Mouse (Mus musculus) forebrain, embryonic 11.5 days (tissue): ENCODE measurements around the gene Acox3. TPM values are rescaled to one million over a fixed set of nuclear protein-coding genes. Genes with fewer than 3 reads are reported as not detected.

ENCODE experiments used
- ATAC-seq: fragments of 200-750 bp; cut with Nextera tagmentation; replicated peaks from 2 replicates; pipeline ENCODE4 v1.8.0; 2017; ENCODE audit warnings: moderate TSS enrichment; ENCODE audit not compliant: low FRiP score
- DNase-seq: peaks from one replicate; pipeline ENCODE4 v3.0.0-alpha.2; 2017; ENCODE audit warnings: low spot score
- H3K27ac ChIP-seq: fragments of 300-500 bp; sonication (generic); 2 replicates; pipeline ENCODE4 v1.5.1; 2014; ENCODE audit warnings: low read depth, low read length
- H3K27me3 ChIP-seq: fragments of 300-500 bp; sonication (generic); 2 replicates; pipeline ENCODE4 v1.6.1; 2014; ENCODE audit warnings: mild to moderate bottlenecking, low read length, mixed read lengths; ENCODE audit not compliant: control insufficient read depth, insufficient read depth
- H3K36me3 ChIP-seq: fragments of 300-500 bp; sonication (generic); 2 replicates; pipeline ENCODE4 v1.6.1; 2014; ENCODE audit warnings: mild to moderate bottlenecking, low read length, moderate library complexity, mixed read lengths; ENCODE audit not compliant: control insufficient read depth, insufficient read depth
- H3K4me1 ChIP-seq: fragments of 300-500 bp; sonication (generic); replicated peaks from 2 replicates; pipeline ENCODE4 v1.6.1; 2014; ENCODE audit warnings: low read length, mixed read lengths; ENCODE audit not compliant: control insufficient read depth, insufficient read depth
- H3K4me2 ChIP-seq: fragments of 300-500 bp; sonication (generic); 2 replicates; pipeline ENCODE4 v1.6.1; 2014; ENCODE audit warnings: low read depth, mild to moderate bottlenecking, low read length, moderate library complexity, mixed read lengths; ENCODE audit not compliant: severe bottlenecking
- H3K4me3 ChIP-seq: fragments of 300-500 bp; sonication (generic); 2 replicates; pipeline ENCODE4 v1.5.1; 2014; ENCODE audit warnings: low read depth, low read length
- H3K9ac ChIP-seq: fragments of 300-500 bp; sonication (generic); 2 replicates; pipeline ENCODE4 v1.6.1; 2014; ENCODE audit warnings: low read length
- H3K9me3 ChIP-seq: fragments of 300-500 bp; sonication (generic); 2 replicates; pipeline ENCODE4 v1.6.1; 2016; ENCODE audit warnings: low read length, mixed read lengths; ENCODE audit not compliant: control insufficient read depth
- WGBS: fragments of 180-500 bp; shearing (Covaris S2); extraction: QIAGEN DNeasy Blood & Tissue Kit; methylation state at CpG from one replicate; pipeline ENCODE4 v1.1.7; 2014; 5-methylcytosine and 5-hydroxymethylcytosine counted together
- polyA plus RNA-seq: library from polyadenylated mRNA; unstranded; fragments of >200 nt; fragmentation: Nextera tagmentation; extraction: Ambion mirVana; gene quantifications from 2 replicates; pipeline ENCODE4 v1.2.1, GENCODE M21; 2014

Gene Acox3
- polyA plus RNA-seq, result 15.5 and 15.6 TPM in 2 replicates

DNA sequence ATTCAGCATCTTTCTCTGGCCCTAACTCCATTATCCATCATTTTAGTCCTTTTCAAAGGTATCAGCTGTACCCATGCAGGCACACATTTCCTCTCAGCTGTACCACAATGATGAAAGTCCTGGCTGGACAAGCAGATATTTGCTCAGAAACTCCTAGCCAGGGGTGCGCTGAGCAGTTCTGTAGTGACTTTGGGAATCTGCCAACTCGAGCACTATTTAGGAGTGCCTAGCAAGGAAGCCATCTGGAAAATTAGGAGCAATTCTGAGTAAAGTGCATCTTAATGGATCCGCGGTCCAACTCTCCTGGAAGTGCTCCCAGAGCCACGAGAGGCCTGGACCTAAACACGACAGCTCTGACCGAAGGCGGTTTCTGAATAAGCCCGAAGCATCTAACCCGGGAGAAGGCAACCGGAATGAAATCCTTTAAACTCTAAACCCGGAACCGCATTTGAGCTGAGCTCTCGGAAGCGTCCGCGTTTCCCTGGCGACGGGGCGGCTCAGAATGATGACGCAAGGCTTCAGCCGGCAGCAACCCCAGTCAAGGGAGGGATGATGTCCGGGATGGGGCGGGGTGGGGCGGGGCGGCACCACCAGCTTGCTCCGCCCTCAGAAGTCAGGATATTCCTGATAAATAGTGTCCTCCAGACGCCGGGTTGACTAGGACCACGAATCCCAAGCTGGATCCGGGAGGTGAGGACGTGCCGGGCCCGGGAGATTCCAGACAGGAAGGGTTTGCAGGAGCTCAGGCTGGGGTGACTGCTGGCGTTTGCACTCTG, at the start of gene Acox3:
TSS of gene Acox3 (plus strand) at position 596 of the 776 bp plus-strand sequence.
- peak; percentile 95 for ATAC-seq
- Histone ChIP-seq H3K4me3 (peak within 1 kb of the TSS; percentile 60), H3K4me1 (peaks cover 4% of the 10 kb centered on the region; the same call in 1 of the 2 replicates), H3K9me3 (no peaks in the 10 kb centered on the region), H3K27me3 (no peaks in the 10 kb centered on the region), H3K9ac (peak within 1 kb of the TSS; percentile 64), H3K27ac (no peak within 1 kb of the TSS), H3K4me2 (peak within 1 kb of the TSS; percentile 76), H3K36me3 (no peaks in the 10 kb centered on the region)
- 1% methylated on average over 35 of the region's 35 CpGs for WGBS
- peak; percentile 95 for DNase-seq

DNA sequence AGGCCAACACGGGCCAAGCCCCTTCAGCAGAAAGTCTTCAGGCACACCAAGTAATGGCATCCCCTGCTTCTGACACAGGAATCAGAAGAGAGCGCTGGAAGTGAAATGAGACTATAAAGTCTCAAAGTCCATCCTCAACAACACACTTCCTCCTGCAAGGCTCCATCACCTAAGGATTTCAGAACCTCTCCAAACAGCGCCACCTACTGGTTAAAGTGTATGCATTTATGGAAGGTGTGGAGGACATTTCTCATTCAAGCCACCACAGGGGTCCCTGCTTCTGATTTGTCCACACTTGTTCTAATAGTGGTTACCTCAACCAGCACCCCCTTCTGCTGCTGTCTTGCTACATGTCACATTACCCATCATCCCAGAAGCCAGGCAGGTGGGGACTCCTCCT, 46.6 kb upstream of the Acox3 start:
- Histone ChIP-seq H3K36me3 (no peaks in the 10 kb centered on the region), H3K27ac (no peak overlapping the region), H3K4me2 (no peak overlapping the region), H3K9me3 (no peaks in the 10 kb centered on the region), H3K4me1 (no peaks in the 10 kb centered on the region), H3K27me3 (no peaks in the 10 kb centered on the region), H3K4me3 (no peak overlapping the region), H3K9ac (no peak overlapping the region)
- DNase-seq (no peak), ATAC-seq (no peak)
- WGBS, result 66% methylated on average over 3 of the region's 3 CpGs

DNA sequence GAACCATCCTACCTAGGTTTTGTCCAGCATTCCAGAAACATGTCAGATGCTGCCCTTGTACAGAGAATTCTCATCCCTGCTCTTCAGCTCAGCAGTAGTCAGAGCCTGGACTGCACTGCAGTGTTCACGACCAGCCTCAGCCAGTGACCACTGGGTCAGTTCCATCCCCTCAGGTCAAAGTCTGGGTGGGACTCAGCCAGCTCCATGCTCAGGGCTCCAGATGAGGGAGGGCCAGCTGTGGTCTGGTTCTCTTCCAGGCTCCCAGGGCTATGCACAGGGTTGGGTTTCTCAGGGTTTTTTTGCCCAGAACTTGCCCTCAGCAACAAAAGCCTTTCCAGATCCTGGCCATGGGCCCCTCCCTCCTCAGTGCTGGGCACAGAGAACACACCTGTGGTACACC, 45.4 kb upstream of the Acox3 start:
- H3K27me3 ChIP-seq, result no peaks in the 10 kb centered on the region
- H3K36me3 ChIP-seq, result no peaks in the 10 kb centered on the region
- no peaks in the 10 kb centered on the region for H3K9me3 ChIP-seq
- H3K4me1 ChIP-seq, result no peaks in the 10 kb centered on the region
- no peak overlapping the region for H3K9ac ChIP-seq
- H3K27ac ChIP-seq, result no peak overlapping the region
- no peak overlapping the region for H3K4me3 ChIP-seq
- no peak for ATAC-seq
- H3K4me2 ChIP-seq, result no peak overlapping the region
- WGBS, result 81% methylated on average over 1 of the region's 1 CpGs
- DNase-seq, result no peak

DNA sequence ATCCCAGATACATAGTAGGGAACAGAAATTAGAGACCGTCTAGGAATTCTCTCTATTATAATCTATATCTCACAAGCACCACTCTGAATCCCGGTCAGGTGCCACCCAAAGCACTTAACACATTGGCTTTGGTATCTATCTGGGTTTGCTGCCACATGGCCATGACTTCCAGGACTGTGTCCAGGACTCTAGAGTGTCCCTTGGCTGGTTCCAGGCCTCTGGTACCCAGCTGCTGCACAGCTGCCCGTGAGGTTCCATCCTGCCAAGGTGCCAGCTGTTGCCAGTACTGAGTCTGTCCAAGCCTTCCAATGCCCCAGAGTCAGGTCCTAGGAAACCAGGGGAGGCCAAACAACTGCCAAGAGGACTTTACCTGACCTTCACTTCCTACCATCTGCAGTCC, 44.8 kb upstream of the Acox3 start:
- Histone ChIP-seq H3K9me3 (no peaks in the 10 kb centered on the region), H3K9ac (no peak overlapping the region), H3K4me2 (no peak overlapping the region), H3K27ac (no peak overlapping the region), H3K4me1 (no peaks in the 10 kb centered on the region), H3K27me3 (no peaks in the 10 kb centered on the region), H3K36me3 (no peaks in the 10 kb centered on the region), H3K4me3 (no peak overlapping the region)
- 83% methylated on average over 3 of the region's 3 CpGs for WGBS
- no peak for DNase-seq
- no peak for ATAC-seq

DNA sequence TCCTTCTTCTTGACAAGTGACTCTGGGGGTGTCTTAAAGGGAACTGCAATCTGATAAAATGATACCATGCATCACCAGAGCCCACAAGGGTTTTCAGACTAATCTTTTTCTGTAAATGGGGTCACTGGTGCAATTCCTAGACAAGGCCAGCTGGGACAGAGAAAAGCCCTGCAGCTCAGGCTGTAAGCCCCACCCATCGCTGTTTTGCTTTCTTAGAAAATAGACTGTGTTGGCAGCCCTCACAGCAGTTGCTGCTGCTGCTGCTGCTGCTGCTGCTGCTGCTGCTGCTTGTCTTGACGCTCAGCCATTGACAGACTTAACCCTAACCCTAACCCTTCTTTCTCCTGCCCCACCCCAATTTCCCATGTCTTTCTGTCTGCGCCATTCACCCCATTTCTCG, 43.3 kb upstream of the Acox3 start:
- Histone ChIP-seq H3K27me3 (no peaks in the 10 kb centered on the region), H3K36me3 (no peaks in the 10 kb centered on the region), H3K27ac (no peak overlapping the region), H3K4me2 (no peak overlapping the region), H3K4me1 (no peaks in the 10 kb centered on the region), H3K9me3 (no peaks in the 10 kb centered on the region), H3K4me3 (no peak overlapping the region), H3K9ac (no peak overlapping the region)
- DNase-seq (no peak), ATAC-seq (no peak)
- WGBS, result 63% methylated on average over 4 of the region's 4 CpGs

DNA sequence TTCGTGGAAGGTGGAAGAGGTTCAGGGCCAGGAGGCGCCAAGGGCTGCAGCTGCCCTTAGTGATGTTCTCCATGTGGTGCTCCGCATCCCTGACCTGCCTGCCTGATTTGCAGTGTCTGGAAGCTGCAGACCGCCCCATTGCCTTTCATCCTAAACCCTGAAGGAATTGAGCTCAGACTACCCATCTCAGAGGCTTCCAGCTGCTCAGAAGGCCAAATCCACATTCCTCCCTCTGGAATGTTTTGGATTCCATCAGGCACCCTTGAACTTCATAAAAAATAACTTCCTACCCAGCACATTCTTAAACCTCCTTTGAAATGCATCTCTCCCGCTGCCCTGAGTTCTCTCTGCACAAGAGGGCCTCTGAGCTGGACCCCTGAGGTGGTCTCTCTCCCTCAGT, 42.3 kb upstream of the Acox3 start:
- no peaks in the 10 kb centered on the region for H3K27me3 ChIP-seq
- H3K9ac ChIP-seq, result no peak overlapping the region
- no peak for ATAC-seq
- no peak for DNase-seq
- H3K4me2 ChIP-seq, result no peak overlapping the region
- 59% methylated on average over 5 of the region's 5 CpGs for WGBS
- no peaks in the 10 kb centered on the region for H3K36me3 ChIP-seq
- no peak overlapping the region for H3K4me3 ChIP-seq
- no peaks in the 10 kb centered on the region for H3K4me1 ChIP-seq
- H3K27ac ChIP-seq, result no peak overlapping the region
- no peaks in the 10 kb centered on the region for H3K9me3 ChIP-seq

DNA sequence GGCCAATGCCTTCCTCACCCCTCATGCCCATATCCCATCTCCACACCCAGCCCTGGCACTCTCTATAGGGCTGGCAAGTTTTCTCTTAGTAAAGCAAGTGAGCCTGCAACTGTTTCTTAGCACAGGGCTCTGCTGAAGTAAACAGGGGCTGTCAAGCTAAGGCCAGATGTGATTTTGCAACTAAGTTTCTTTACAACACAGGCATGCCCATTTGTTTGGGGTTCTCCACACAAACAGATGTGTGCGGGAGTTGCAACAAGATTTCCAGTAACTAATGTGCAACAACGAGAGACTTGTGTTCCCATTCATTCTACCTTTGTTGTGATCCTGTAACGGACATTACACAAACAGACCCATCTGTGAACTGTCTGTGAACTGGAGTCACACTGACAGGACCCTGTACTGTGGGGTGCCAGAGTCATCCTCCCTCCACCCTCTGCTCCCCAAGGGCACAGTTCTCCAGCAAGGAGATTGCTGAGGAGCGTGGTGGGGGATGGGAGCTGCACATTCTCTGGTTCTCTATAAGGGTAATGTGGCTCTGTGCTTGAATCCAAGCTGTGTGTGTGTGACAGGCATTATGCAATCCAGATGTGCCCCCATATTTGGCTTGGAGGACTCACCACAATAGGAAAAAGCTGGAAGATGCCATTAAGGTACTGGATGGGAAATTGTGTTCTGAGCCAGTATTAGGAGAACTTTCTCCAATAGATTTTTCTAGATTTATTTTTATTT, 41.6 kb upstream of the Acox3 start:
- no peaks in the 10 kb centered on the region for H3K36me3 ChIP-seq

DNA sequence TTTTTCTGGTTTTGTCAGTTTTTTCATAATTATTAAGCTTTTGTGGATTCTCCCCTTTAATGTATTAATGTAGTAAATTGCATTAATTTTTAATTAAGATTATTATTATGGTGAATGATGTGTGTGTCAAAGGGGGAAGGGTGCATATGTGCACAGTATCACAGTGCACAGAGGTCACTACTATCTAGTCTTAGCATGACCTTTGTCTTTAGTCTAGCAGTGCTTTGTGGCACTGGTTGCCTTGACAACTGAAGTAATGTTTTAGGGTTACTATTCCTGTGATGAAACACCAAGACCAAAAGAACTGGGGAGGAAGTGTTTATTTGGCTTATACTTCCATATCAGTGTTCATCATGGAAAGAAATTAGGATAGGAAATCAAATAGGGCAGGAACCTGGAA, 36.7 kb upstream of the Acox3 start:
- no peak overlapping the region for H3K4me3 ChIP-seq
- no peak overlapping the region for H3K9ac ChIP-seq
- no peaks in the 10 kb centered on the region for H3K4me1 ChIP-seq
- DNase-seq (no peak), ATAC-seq (no peak)
- no peaks in the 10 kb centered on the region for H3K27me3 ChIP-seq
- no peaks in the 10 kb centered on the region for H3K36me3 ChIP-seq
- no peak overlapping the region for H3K4me2 ChIP-seq
- H3K27ac ChIP-seq, result no peak overlapping the region
- H3K9me3 ChIP-seq, result no peaks in the 10 kb centered on the region

More for the DNA sequence above, 41.6 kb upstream of the Acox3 start:
- Histone ChIP-seq H3K9ac (no peak overlapping the region), H3K4me2 (no peak overlapping the region), H3K27ac (no peak overlapping the region), H3K27me3 (no peaks in the 10 kb centered on the region), H3K9me3 (no peaks in the 10 kb centered on the region), H3K4me3 (no peak overlapping the region), H3K4me1 (no peaks in the 10 kb centered on the region)
- 67% methylated on average over 4 of the region's 4 CpGs for WGBS
- DNase-seq, result no peak
- ATAC-seq, result no peak
